Mouse (Mus musculus) brain, embryonic 14.5 days (tissue): ENCODE measurements around the gene Gm5108. TPM values are rescaled to one million over a fixed set of nuclear protein-coding genes. Genes with fewer than 3 reads are reported as not detected.
A peak's percentile ranks its signal among the peaks of the same experiment; 100 is the strongest.

Experiments
- DNase-seq: peaks from one replicate; pipeline ENCODE4 v3.0.0-alpha.2; 2011; ENCODE audit warnings: low read depth
- CTCF ChIP-seq: fragments of 200-500 bp; IDR thresholded peaks from 2 replicates; pipeline ENCODE4 v1.5.1; 2012; ENCODE audit warnings: inconsistent platforms, mild to moderate bottlenecking, moderate library complexity, borderline replicate concordance; ENCODE audit not compliant: insufficient read depth, insufficient read length; ENCODE audit errors: extremely low read depth
- POLR2A ChIP-seq: fragments of 200-500 bp; IDR thresholded peaks from 2 replicates; pipeline ENCODE4 v1.6.1; 2012; ENCODE audit warnings: mild to moderate bottlenecking, inconsistent platforms, borderline replicate concordance; ENCODE audit not compliant: poor library complexity, insufficient read depth, insufficient read length, severe bottlenecking; ENCODE audit errors: extremely low read depth
- polyA plus RNA-seq: library from polyadenylated mRNA; depleted of rRNA; stranded (reverse); fragments of >200 nt; gene quantifications from 2 replicates; pipeline ENCODE4 v1.2.3, GENCODE M21; 2012; rRNA removed

Gm5108 gene
- polyA plus RNA-seq, result not detected in 2 replicates

DNA sequence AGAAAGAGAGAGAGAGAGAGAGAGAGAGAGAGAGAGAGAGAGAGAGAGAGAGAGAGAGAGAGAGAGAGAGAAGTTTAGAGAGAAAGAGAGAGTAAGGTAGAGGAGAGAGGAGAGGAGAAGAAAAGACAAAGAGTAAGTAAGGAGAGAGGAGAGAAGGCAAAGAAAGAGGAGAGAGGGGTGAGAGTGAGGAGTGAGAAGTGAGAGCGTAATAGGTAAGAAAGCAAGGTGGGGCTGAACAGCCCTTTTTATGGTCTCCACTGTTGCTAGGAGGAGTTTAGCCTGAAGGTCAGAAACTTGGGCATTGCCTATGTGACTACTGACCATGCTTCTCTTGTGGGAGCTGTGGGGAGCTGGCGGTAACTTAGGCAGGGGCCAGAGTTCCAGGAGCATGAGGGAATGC, at the start of gene Gm5108:
Gm5108 (plus strand) TSS at position 301 of the 400 bp plus-strand sequence.
- no peak for TF ChIP-seq POLR2A
- no peak for TF ChIP-seq CTCF
- no peak for DNase-seq

DNA sequence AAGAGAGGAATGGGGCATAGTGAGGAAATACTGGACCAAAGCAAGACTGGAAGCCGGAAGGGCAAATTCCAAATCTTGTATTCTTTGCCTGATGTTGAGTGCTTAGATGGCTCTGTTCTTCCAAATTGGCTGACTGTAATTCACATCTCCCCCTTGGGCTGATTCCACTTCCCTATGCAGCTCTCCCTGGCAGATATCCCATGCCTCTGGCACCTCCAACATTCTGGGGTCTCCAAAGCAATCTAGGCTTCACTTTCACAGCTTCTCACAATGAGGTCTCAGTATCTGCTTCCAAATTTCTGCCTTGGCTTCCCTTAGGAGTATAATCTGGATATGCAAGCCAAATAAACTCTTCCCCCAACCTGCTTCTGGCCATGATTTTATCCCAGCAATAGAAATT, 42.5 kb upstream of the Gm5108 start:
- peak; percentile 59 for DNase-seq
- TF ChIP-seq CTCF (no peak), POLR2A (no peak)

GRCm38 (mm10) chr5:67904555-67904954, 36.9 kb upstream of the Gm5108 start:
- no peak for DNase-seq
- no peak for TF ChIP-seq CTCF
- no peak for TF ChIP-seq POLR2A

GRCm38 (mm10) chr5:67930584-67930983, 10.9 kb upstream of the Gm5108 start:
- DNase-seq, result no peak
- TF ChIP-seq CTCF, result no peak
- TF ChIP-seq POLR2A, result no peak

GRCm38 (mm10) chr5:67931623-67932022, 9.8 kb upstream of the Gm5108 start:
- DNase-seq, result no peak
- TF ChIP-seq POLR2A (no peak), CTCF (no peak)

DNA sequence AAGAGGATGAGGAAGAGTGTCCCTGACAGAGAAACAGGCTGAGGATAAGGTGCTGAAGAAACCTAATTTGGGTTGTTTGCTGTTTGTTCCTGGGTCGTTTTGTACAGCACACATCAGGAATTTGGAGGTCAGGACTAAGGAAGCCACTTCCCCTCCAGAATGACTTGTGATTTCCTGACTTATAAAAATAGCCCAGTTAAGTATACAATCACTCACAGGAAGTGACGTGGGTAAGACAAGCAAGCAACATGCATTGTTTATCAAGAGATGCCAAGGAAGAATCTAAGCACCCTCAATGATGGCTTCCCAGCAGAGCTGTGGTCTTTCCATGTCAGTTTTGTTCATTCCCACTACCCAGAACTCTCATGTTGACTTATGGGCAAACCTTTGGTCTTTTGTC, 1.7 kb downstream of the Gm5108 start:
- no peak for TF ChIP-seq CTCF
- TF ChIP-seq POLR2A, result no peak
- no peak for DNase-seq

DNA sequence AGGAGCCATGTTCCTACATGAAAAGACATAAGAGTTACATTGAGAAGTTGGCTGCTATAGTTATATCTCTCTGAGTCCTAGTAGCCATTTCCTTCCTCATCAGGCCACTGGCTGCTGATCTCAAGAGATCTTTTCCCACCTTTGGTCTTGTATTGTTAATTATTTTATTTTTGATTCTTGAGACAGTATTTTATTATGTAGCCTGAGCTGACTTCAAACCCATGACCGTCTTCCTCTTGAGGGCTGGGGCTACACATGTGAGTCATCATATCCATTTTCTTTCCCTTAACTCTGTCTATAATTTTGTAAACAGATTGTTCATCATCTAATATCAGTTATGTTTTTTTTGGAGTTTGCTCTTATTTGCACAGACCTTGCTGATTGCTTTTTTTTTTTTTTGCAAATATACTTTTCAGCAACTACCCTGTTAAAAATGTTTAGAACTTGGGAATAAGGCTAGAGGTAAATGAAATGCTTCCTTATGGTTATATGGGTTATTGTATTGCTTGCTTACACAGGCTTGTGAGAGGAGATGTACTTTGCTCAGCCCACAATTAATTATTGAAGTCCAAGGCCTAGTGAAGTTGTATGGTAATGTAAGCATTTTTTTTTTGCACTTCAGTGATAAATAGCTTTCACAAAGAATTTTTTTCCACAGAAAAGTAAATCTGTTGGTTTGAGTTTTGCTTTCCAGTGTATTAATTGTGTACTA, 2.8 kb downstream of the Gm5108 start:
- no peak for TF ChIP-seq CTCF
- no peak for DNase-seq

GRCm38 (mm10) chr5:67946321-67946720, 4.9 kb downstream of the Gm5108 start, which contains the start of gene Gm21905:
Gm21905 (minus strand) TSS chr5:67946421.
- TF ChIP-seq CTCF (no peak), POLR2A (no peak)
- no peak for DNase-seq

DNA sequence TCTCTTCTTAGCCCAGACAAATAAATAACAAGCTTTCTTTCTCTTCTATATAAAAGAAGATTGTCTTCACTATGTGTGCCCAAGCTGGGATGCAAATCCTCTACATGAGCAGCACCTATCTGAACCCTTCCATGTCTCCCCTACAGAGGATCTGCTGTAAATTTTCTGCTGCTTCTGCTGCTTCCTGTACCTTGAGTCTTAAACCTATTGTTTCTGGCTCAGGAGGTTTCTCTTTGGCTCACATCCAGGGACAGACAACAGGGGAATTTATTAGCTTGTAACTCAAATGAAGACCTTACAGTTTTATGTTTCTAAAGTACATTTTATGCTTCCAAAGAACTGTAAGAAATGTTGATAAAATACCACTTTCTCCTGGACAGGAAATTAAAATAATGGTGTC, 5.5 kb downstream of the Gm5108 start:
- no peak for DNase-seq
- no peak for TF ChIP-seq CTCF
- TF ChIP-seq POLR2A, result no peak

DNA sequence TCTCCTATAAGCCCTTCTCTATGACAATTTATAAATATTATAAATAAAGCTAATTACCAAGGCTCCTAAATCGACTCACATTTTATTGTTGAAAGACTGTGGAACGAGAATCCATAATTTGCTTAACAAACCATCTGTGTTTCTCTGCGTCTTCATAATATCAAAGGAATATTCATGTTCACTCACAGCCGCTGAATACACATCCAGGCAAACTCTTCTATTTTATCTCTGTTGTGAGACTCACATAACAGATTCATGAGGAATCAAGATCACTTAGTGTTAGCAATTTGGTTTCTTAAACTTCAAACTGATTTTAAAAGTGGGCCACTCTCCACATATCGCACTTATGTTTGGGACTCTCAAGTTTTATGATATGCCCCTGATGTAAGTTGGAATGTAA, 6.6 kb downstream of the Gm5108 start:
- DNase-seq, result no peak
- TF ChIP-seq POLR2A, result no peak
- TF ChIP-seq CTCF, result no peak

- no peak for DNase-seq
- TF ChIP-seq POLR2A, result no peak
- TF ChIP-seq CTCF, result no peak
These were observed 12.6 kb downstream of the Gm5108 start for GRCm38 (mm10) chr5:67954097-67954496.

- no peak for DNase-seq
These were observed 14.0 kb downstream of the Gm5108 start for GRCm38 (mm10) chr5:67955486-67955885.

GRCm38 (mm10) chr5:67961708-67962629, 20.5 kb downstream of the Gm5108 start:
- TF ChIP-seq POLR2A (no peak), CTCF (no peak)
- DNase-seq, result no peak

More at GRCm38 (mm10) chr5:67955486-67955885, 14.0 kb downstream of the Gm5108 start:
- TF ChIP-seq POLR2A (no peak), CTCF (no peak)
